Mouse (Mus musculus) midbrain, embryonic 11.5 days (tissue): ENCODE measurements around the gene Rif1. TPM values are rescaled to one million over a fixed set of nuclear protein-coding genes. Genes with fewer than 3 reads are reported as not detected.
A peak's percentile ranks its signal among the peaks of the same experiment; 100 is the strongest.

Experiments used
- ATAC-seq: fragments of 200-750 bp; cut with Nextera tagmentation; 2 replicates; pipeline ENCODE4 v1.8.0; 2017; ENCODE audit warnings: moderate TSS enrichment, moderate library complexity; ENCODE audit not compliant: low FRiP score
- DNase-seq: peaks from one replicate; pipeline ENCODE4 v3.0.0; 2015; ENCODE audit warnings: low spot score; ENCODE audit errors: missing footprints
- H3K27ac ChIP-seq: fragments of 300-500 bp; sonication (generic); 2 replicates; pipeline ENCODE4 v1.5.1; 2014; ENCODE audit warnings: low read depth, low read length
- H3K27me3 ChIP-seq: fragments of 300-500 bp; sonication (generic); 2 replicates; pipeline ENCODE4 v1.6.1; 2014; ENCODE audit warnings: mild to moderate bottlenecking, low read length, moderate library complexity, mixed read lengths; ENCODE audit not compliant: control insufficient read depth, insufficient read depth
- H3K36me3 ChIP-seq: fragments of 300-500 bp; sonication (generic); 2 replicates; pipeline ENCODE4 v1.6.1; 2014; ENCODE audit warnings: mild to moderate bottlenecking, low read length, moderate library complexity, mixed read lengths; ENCODE audit not compliant: control insufficient read depth, insufficient read depth
- H3K4me1 ChIP-seq: fragments of 300-500 bp; sonication (generic); 2 replicates; pipeline ENCODE4 v1.6.1; 2014; ENCODE audit warnings: low read length; ENCODE audit not compliant: control insufficient read depth, insufficient read depth
- H3K4me2 ChIP-seq: fragments of 300-500 bp; sonication (generic); 2 replicates; pipeline ENCODE4 v1.6.1; 2014; ENCODE audit warnings: mild to moderate bottlenecking, moderate library complexity
- H3K4me3 ChIP-seq: fragments of 300-500 bp; sonication (generic); 2 replicates; pipeline ENCODE4 v1.5.1; 2014; ENCODE audit warnings: low read depth, low read length
- H3K9ac ChIP-seq: fragments of 300-500 bp; sonication (generic); 2 replicates; pipeline ENCODE4 v1.6.1; 2014; ENCODE audit warnings: low read length
- H3K9me3 ChIP-seq: fragments of 300-500 bp; sonication (generic); 2 replicates; pipeline ENCODE4 v1.6.1; 2016; ENCODE audit warnings: low read length; ENCODE audit not compliant: control insufficient read depth
- WGBS: fragments of 180-500 bp; shearing (Covaris S2); extraction: QIAGEN DNeasy Blood & Tissue Kit; methylation state at CpG from one replicate; pipeline ENCODE4 v1.1.7; 2014; 5-methylcytosine and 5-hydroxymethylcytosine counted together
- polyA plus RNA-seq: library from polyadenylated mRNA; unstranded; fragments of >200 nt; fragmentation: Nextera tagmentation; extraction: Ambion mirVana; gene quantifications from 2 replicates; pipeline ENCODE4 v1.2.1, GENCODE M21; 2014

Gene Rif1
- polyA plus RNA-seq, 1 experiment from 2014 or later, result 51.2 TPM

- DNase-seq (peak; percentile 92), ATAC-seq (no peak)
- WGBS, result 41% methylated on average over 8 of the region's 8 CpGs
- peak overlapping the region; percentile 62 for H3K4me2 ChIP-seq
- H3K9me3 ChIP-seq, result no peaks in the 10 kb centered on the region
- H3K4me3 ChIP-seq, result peak overlapping the region; percentile 6; the same call in 1 of the 2 replicates
- H3K9ac ChIP-seq, result no peak overlapping the region
- H3K4me1 ChIP-seq, result no peaks in the 10 kb centered on the region; the same call in 1 of the 2 replicates
- no peaks in the 10 kb centered on the region for H3K36me3 ChIP-seq
- no peak overlapping the region for H3K27ac ChIP-seq
- H3K27me3 ChIP-seq, result no peaks in the 10 kb centered on the region
Measured at GRCm38 (mm10) chr2:52039083-52039801, 33.4 kb upstream of the Rif1 start.

- 79% methylated on average over 3 of the region's 3 CpGs for WGBS
- no peak for ATAC-seq
- no peak for DNase-seq
- no peak overlapping the region for H3K9ac ChIP-seq
- no peak overlapping the region for H3K4me3 ChIP-seq
- H3K36me3 ChIP-seq, result no peaks in the 10 kb centered on the region
- H3K9me3 ChIP-seq, result no peaks in the 10 kb centered on the region
- H3K27ac ChIP-seq, result no peak overlapping the region
- no peaks in the 10 kb centered on the region for H3K27me3 ChIP-seq
- H3K4me1 ChIP-seq, result no peaks in the 10 kb centered on the region; the same call in 1 of the 2 replicates
- H3K4me2 ChIP-seq, result no peak overlapping the region
Measured at GRCm38 (mm10) chr2:52042132-52042531, 30.5 kb upstream of the Rif1 start.

GRCm38 (mm10) chr2:52042714-52043113 is 29.9 kb upstream of the Rif1 start:
- no peaks in the 10 kb centered on the region for H3K36me3 ChIP-seq
- no peak overlapping the region for H3K4me3 ChIP-seq
- no peaks in the 10 kb centered on the region for H3K4me1 ChIP-seq
- no peaks in the 10 kb centered on the region for H3K27me3 ChIP-seq
- DNase-seq, result no peak
- H3K4me2 ChIP-seq, result no peak overlapping the region
- ATAC-seq, result no peak
- H3K9ac ChIP-seq, result no peak overlapping the region
- no peak overlapping the region for H3K27ac ChIP-seq
- no peaks in the 10 kb centered on the region for H3K9me3 ChIP-seq
- WGBS, result 69% methylated on average over 5 of the region's 5 CpGs

GRCm38 (mm10) chr2:52043485-52043884 is 29.1 kb upstream of the Rif1 start:
- H3K4me3 ChIP-seq, result no peak overlapping the region
- DNase-seq (no peak), ATAC-seq (no peak)
- 82% methylated on average over 11 of the region's 11 CpGs for WGBS
- peaks cover 3% of the 10 kb centered on the region; the same call in 1 of the 2 replicates for H3K36me3 ChIP-seq
- H3K4me1 ChIP-seq, result no peaks in the 10 kb centered on the region
- H3K27me3 ChIP-seq, result no peaks in the 10 kb centered on the region
- no peak overlapping the region for H3K27ac ChIP-seq
- no peak overlapping the region for H3K4me2 ChIP-seq
- H3K9me3 ChIP-seq, result no peaks in the 10 kb centered on the region
- H3K9ac ChIP-seq, result no peak overlapping the region

- no peak overlapping the region for H3K27ac ChIP-seq
- ATAC-seq, result no peak
- H3K9ac ChIP-seq, result no peak overlapping the region
- H3K4me3 ChIP-seq, result no peak overlapping the region
- no peaks in the 10 kb centered on the region for H3K4me1 ChIP-seq
- WGBS, result 85% methylated on average over 5 of the region's 5 CpGs
- peaks cover 3% of the 10 kb centered on the region; the same call in 1 of the 2 replicates for H3K36me3 ChIP-seq
- no peak overlapping the region for H3K4me2 ChIP-seq
- no peaks in the 10 kb centered on the region for H3K27me3 ChIP-seq
- DNase-seq, result peak; percentile 59
- no peaks in the 10 kb centered on the region for H3K9me3 ChIP-seq
Measured at GRCm38 (mm10) chr2:52046032-52046431, 26.6 kb upstream of the Rif1 start.

GRCm38 (mm10) chr2:52050823-52051222 is 21.8 kb upstream of the Rif1 start:
- no peak overlapping the region for H3K4me2 ChIP-seq
- ATAC-seq (no peak), DNase-seq (peak; percentile 4)
- WGBS, result 95% methylated on average over 11 of the region's 11 CpGs
- H3K27ac ChIP-seq, result no peak overlapping the region
- H3K9me3 ChIP-seq, result no peaks in the 10 kb centered on the region
- H3K4me1 ChIP-seq, result peaks cover 3% of the 10 kb centered on the region
- no peak overlapping the region for H3K4me3 ChIP-seq
- no peaks in the 10 kb centered on the region for H3K27me3 ChIP-seq
- no peak overlapping the region for H3K9ac ChIP-seq
- peaks cover 3% of the 10 kb centered on the region; the same call in 1 of the 2 replicates for H3K36me3 ChIP-seq

GRCm38 (mm10) chr2:52052335-52052734 is 20.3 kb upstream of the Rif1 start:
- H3K9ac ChIP-seq, result no peak overlapping the region

GRCm38 (mm10) chr2:52053502-52053901 is 19.1 kb upstream of the Rif1 start:
- Histone ChIP-seq H3K27me3 (no peaks in the 10 kb centered on the region), H3K36me3 (no peaks in the 10 kb centered on the region), H3K9me3 (no peaks in the 10 kb centered on the region), H3K4me3 (no peak overlapping the region), H3K4me2 (no peak overlapping the region), H3K4me1 (peaks cover 3% of the 10 kb centered on the region), H3K9ac (no peak overlapping the region), H3K27ac (no peak overlapping the region)
- peak; percentile 66 for DNase-seq
- no peak for ATAC-seq
- WGBS, result 69% methylated on average over 5 of the region's 5 CpGs

More at GRCm38 (mm10) chr2:52052335-52052734, 20.3 kb upstream of the Rif1 start:
- H3K9me3 ChIP-seq, result no peaks in the 10 kb centered on the region
- H3K4me3 ChIP-seq, result no peak overlapping the region
- H3K36me3 ChIP-seq, result peaks cover 3% of the 10 kb centered on the region; the same call in 1 of the 2 replicates
- peaks cover 3% of the 10 kb centered on the region for H3K4me1 ChIP-seq
- no peak overlapping the region for H3K4me2 ChIP-seq
- no peak overlapping the region for H3K27ac ChIP-seq
- 87% methylated on average over 4 of the region's 4 CpGs for WGBS
- ATAC-seq (no peak), DNase-seq (peak; percentile 70)
- no peaks in the 10 kb centered on the region for H3K27me3 ChIP-seq

- no peak overlapping the region for H3K4me2 ChIP-seq
- H3K27me3 ChIP-seq, result no peaks in the 10 kb centered on the region
- H3K9ac ChIP-seq, result no peak overlapping the region
- H3K4me3 ChIP-seq, result no peak overlapping the region
- no peak overlapping the region for H3K27ac ChIP-seq
- ATAC-seq, result no peak
- 20% methylated on average over 4 of the region's 4 CpGs for WGBS
- no peaks in the 10 kb centered on the region for H3K36me3 ChIP-seq
- H3K9me3 ChIP-seq, result no peaks in the 10 kb centered on the region
- H3K4me1 ChIP-seq, result peaks cover 3% of the 10 kb centered on the region
- DNase-seq, result peak; percentile 82
Measured at GRCm38 (mm10) chr2:52055616-52056015, 17.0 kb upstream of the Rif1 start.
